Mouse (Mus musculus) heart, embryonic 14.5 days (tissue): ENCODE data around the gene Fgfr2. TPM values are rescaled to one million over a fixed set of nuclear protein-coding genes. Genes with fewer than 3 reads are reported as not detected.
"Not testable (repeated sequence)": the region's sequence is repeated elsewhere in the genome, so short reads cannot be mapped to it uniquely, and the experiment has no call there.

Experiments used
- ATAC-seq: fragments of 200-750 bp; cut with Nextera tagmentation; 2 replicates; pipeline ENCODE4 v1.8.0; 2017; ENCODE audit warnings: low read depth, moderate TSS enrichment; ENCODE audit not compliant: insufficient number of reproducible peaks, insufficient read depth, low FRiP score
- H3K27ac ChIP-seq, 2 experiments: fragments of 200-500 bp in 1 of 2; fragments of 300-500 bp in 1 of 2; sonication (generic) in 1 of 2; replicated peaks in 1 of 2; 2 replicates each; pipeline ENCODE4 v1.5.1; 2012 to 2014; ENCODE audit warnings: low read depth in 2 of 2, low read length in 2 of 2, control low read depth in 1 of 2, mild to moderate bottlenecking in 1 of 2, mixed read lengths in 1 of 2; ENCODE audit not compliant: control insufficient read depth in 1 of 2, insufficient read depth in 1 of 2
- H3K27me3 ChIP-seq: fragments of 300-500 bp; sonication (generic); 2 replicates; pipeline ENCODE4 v1.6.1; 2014; ENCODE audit warnings: mild to moderate bottlenecking, low read length, control low read depth; ENCODE audit not compliant: control insufficient read depth, insufficient read depth
- H3K36me3 ChIP-seq: fragments of 300-500 bp; sonication (generic); 2 replicates; pipeline ENCODE4 v1.6.1; 2014; ENCODE audit warnings: mild to moderate bottlenecking, control low read depth, low read length, mixed read lengths; ENCODE audit not compliant: control insufficient read depth, insufficient read depth
- H3K4me1 ChIP-seq, 2 experiments: fragments of 200-500 bp in 1 of 2; fragments of 300-500 bp in 1 of 2; sonication (generic) in 1 of 2; 2 replicates each; pipeline ENCODE4 v1.6.1; 2012 to 2014; ENCODE audit warnings: low read length in 2 of 2, control low read depth in 1 of 2, mixed read lengths in 1 of 2; ENCODE audit not compliant: control insufficient read depth in 2 of 2, insufficient read depth in 2 of 2
- H3K4me2 ChIP-seq: fragments of 300-500 bp; sonication (generic); 2 replicates; pipeline ENCODE4 v1.6.1; 2014; ENCODE audit warnings: mild to moderate bottlenecking, low read length
- H3K4me3 ChIP-seq, 2 experiments: fragments of 200-500 bp in 1 of 2; fragments of 300-500 bp in 1 of 2; sonication (generic) in 1 of 2; 2 replicates each; pipeline ENCODE4 v1.5.1; 2012 to 2014; ENCODE audit warnings: low read length in 2 of 2, mild to moderate bottlenecking in 2 of 2, control low read depth in 1 of 2, low read depth in 1 of 2, moderate library complexity in 1 of 2; ENCODE audit not compliant: control insufficient read depth in 1 of 2, insufficient read depth in 1 of 2
- H3K9ac ChIP-seq: fragments of 300-500 bp; sonication (generic); 2 replicates; pipeline ENCODE4 v1.6.1; 2014; ENCODE audit warnings: mild to moderate bottlenecking, low read length
- H3K9me3 ChIP-seq: fragments of 300-500 bp; sonication (generic); 2 replicates; pipeline ENCODE4 v1.6.1; 2016; ENCODE audit warnings: low read length, control low read depth; ENCODE audit not compliant: control insufficient read depth
- WGBS: fragments of 180-500 bp; shearing (Covaris S2); extraction: QIAGEN DNeasy Blood & Tissue Kit; methylation state at CpG from one replicate; pipeline ENCODE4 v1.1.7; 2014; 5-methylcytosine and 5-hydroxymethylcytosine counted together
- polyA plus RNA-seq: library from polyadenylated mRNA; unstranded; fragments of >200 nt; fragmentation: Nextera tagmentation; extraction: Ambion mirVana; gene quantifications from 2 replicates; pipeline ENCODE4 v1.2.1, GENCODE M21; 2014

The Fgfr2 gene
- polyA plus RNA-seq, 1 experiment from 2014 or later = 22.4 TPM

DNA sequence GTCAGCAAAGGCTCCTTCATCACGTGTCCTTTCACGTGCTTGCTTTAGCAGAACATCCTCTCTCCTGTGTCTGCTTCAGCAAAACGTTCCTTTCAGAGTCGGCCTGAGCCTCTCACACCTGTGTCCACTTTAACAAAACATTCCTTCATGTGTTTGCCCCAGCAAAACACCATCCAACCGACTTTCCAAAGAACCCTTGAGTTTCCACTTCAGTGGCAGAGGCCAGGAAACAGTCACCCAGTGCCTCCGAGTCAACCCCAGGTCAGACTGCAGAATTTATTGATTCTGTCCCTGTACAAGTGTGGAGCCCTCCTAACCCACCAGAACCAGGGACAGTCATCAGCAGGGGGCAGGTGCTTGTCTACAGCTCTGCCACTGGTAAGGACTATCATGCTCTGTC is 460.3 kb downstream of the Fgfr2 start:
- H3K27me3 ChIP-seq, H3K4me3 ChIP-seq, H3K4me2 ChIP-seq, H3K9ac ChIP-seq, H3K36me3 ChIP-seq, ATAC-seq, H3K9me3 ChIP-seq, H3K27ac ChIP-seq: not testable (repeated sequence)
- WGBS = 64% methylated on average over 6 of the region's 6 CpGs
- H3K4me1 ChIP-seq = peaks cover 38 to 46% of the 10 kb centered on the region in 2 experiments

DNA sequence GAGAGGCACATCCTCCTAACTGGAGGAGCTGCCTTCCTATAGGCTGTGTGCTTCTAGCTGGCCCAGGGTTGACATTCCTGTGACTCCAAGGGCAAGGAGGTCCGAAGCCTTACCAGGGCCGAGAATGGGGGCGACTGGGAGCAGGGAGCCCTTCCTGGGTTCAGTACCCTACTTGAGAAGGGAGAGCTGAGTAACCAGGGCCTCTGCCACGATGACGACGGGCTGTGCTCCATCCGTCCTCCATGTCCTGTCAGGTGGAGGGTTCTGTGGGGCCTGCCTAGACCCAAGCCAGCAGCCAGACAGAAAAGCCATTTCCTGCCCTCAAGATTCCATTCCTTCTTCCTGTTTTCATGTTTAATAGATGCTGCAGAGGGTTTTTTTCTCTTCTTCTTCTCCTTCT is 463.5 kb downstream of the Fgfr2 start:
- ATAC-seq = no peak
- no peak overlapping the region for H3K4me3 ChIP-seq
- no peaks in the 10 kb centered on the region for H3K9me3 ChIP-seq
- no peak overlapping the region; the same call in 1 of the 2 replicates for H3K9ac ChIP-seq
- 51% methylated on average over 7 of the region's 7 CpGs for WGBS
- H3K27me3 ChIP-seq = no peaks in the 10 kb centered on the region
- H3K4me2 ChIP-seq = no peak overlapping the region
- no peaks in the 10 kb centered on the region for H3K36me3 ChIP-seq
- peaks cover 45 to 54% of the 10 kb centered on the region in 2 experiments for H3K4me1 ChIP-seq
- H3K27ac ChIP-seq = peak overlapping the region in 1 of 2 experiments; percentile 34; a peak in 1 of 4 replicates

DNA sequence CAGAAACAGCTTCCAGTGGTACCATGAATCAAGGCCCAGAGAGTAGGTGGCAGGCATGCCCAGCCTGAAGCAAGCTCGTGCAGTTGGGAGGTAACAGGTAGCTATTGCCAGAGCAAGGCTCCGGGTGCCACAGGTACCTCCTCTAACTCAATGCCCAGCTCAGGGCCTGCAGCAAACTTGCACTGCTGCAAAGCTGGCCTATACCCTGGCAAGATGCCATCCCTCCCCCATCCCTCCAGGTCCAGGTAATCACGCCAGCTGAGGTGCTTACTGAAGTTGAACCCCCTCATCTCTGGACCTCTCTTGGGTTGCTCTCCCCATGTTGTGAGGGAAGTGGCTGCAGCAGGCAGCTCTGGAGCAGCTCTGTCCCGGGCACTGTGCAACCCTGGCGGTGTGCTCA is 464.5 kb downstream of the Fgfr2 start:
- no peak for ATAC-seq
- no peak overlapping the region for H3K4me2 ChIP-seq
- H3K27ac ChIP-seq = peak overlapping the region in 1 of 2 experiments; percentile 46; a peak in 3 of 4 replicates
- no peaks in the 10 kb centered on the region for H3K27me3 ChIP-seq
- H3K9ac ChIP-seq = no peak overlapping the region
- whole genome bisulfite sequencing = 79% methylated on average over 5 of the region's 5 CpGs
- H3K4me1 ChIP-seq = peaks cover 45 to 62% of the 10 kb centered on the region in 2 experiments
- H3K36me3 ChIP-seq = no peaks in the 10 kb centered on the region
- H3K4me3 ChIP-seq = no peak overlapping the region
- no peaks in the 10 kb centered on the region for H3K9me3 ChIP-seq

DNA sequence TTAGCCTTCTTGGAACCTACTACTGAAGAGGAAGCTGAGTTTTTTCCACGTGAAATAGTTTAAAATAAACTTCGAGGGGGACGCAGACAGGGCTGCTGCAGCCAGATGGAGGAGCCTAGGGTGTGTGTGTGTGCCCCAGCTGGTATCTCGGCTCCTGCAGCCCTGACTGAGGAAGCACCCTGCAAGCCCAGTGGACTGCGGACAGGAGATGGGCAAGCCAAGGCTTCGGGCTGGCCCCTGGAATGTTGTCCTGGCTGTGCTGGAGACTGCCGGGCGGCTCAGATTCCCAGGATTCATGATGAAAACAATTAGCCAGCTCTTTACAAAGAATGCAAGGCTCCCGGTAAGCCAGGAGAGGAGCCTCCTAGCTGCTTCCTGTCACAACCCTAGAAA is 465.1 kb downstream of the Fgfr2 start:
- no peak overlapping the region for H3K9ac ChIP-seq
- no peak overlapping the region for H3K4me2 ChIP-seq
- H3K9me3 ChIP-seq = no peaks in the 10 kb centered on the region
- ATAC-seq = no peak
- no peak overlapping the region for H3K4me3 ChIP-seq
- peak overlapping the region; percentile 38 to 46 for H3K27ac ChIP-seq
- H3K27me3 ChIP-seq = no peaks in the 10 kb centered on the region
- H3K4me1 ChIP-seq = peaks cover 43 to 58% of the 10 kb centered on the region in 2 experiments
- 4% methylated on average over 9 of the region's 9 CpGs for WGBS
- no peaks in the 10 kb centered on the region for H3K36me3 ChIP-seq

DNA sequence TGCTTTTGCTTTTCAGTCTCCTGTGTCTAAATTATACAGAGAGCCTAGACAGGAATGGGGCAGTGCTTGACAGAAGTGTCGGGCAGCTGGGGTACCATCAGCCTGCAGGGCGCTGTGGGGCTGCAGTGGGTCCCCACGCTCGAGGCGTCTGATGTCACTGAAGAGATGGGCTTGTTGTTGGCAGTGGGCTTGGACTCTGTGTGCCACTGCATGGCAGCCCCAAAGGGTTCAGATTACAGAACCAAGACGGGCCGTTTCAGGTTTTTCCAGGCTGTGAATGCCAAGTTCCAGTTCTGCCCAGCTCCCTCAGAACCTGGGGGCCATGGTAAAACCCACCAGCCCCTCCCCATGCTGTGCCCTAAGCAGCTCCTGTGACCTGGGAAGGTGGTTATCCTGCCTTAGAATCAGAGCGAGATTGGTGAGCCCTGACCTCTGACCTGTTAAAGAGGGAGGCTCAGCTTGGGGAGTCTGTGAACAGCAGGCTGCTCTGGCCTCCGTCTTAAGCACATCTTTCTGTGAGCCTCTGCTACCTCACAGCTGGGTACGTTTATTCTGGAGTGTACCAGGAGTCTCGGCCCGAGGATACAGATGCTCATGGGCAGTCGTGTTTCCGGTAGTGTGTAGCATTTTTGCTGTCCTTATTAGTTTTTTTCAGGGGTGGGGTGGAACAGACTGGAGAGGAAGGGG is 465.6 kb downstream of the Fgfr2 start:
- Histone ChIP-seq H3K4me1 (peaks cover 39 to 57% of the 10 kb centered on the region in 2 experiments), H3K36me3 (no peaks in the 10 kb centered on the region), H3K4me2 (no peak overlapping the region), H3K27me3 (no peaks in the 10 kb centered on the region), H3K9ac (no peak overlapping the region), H3K27ac (peak overlapping the region; percentile 38 to 46; a peak in 3 of 4 replicates), H3K4me3 (no peak overlapping the region), H3K9me3 (no peaks in the 10 kb centered on the region)
- no peak for ATAC-seq
- WGBS = 54% methylated on average over 14 of the region's 14 CpGs

DNA sequence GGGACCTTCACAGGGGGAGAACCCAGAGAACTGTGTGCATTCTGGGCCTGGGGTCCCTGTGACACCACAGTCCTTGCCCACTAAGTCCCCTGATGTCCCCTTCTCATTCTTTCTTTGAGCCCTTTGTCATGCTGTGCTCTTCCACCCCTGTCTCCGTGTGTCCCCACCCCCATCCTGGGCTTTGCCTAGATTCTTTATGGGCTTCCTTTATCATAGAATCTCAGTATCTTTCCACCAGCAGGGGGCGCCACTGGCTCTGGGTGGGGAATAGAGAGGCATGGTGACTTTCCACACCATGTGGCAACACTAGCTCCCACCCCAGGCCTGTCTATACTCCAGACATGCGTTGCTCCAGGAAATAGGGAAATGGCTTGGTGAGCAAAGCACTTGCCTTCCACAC is 466.6 kb downstream of the Fgfr2 start:
- H3K36me3 ChIP-seq = no peaks in the 10 kb centered on the region
- peak overlapping the region; percentile 47; the same call in 1 of the 2 replicates for H3K9ac ChIP-seq
- H3K4me2 ChIP-seq = no peak overlapping the region
- 9% methylated on average over 3 of the region's 3 CpGs for WGBS
- peaks cover 32 to 52% of the 10 kb centered on the region in 2 experiments for H3K4me1 ChIP-seq
- no peaks in the 10 kb centered on the region for H3K9me3 ChIP-seq
- no peak overlapping the region for H3K4me3 ChIP-seq
- no peaks in the 10 kb centered on the region for H3K27me3 ChIP-seq
- ATAC-seq = no peak
- H3K27ac ChIP-seq = peak overlapping the region; percentile 6 to 53; a peak in 2 of 4 replicates

DNA sequence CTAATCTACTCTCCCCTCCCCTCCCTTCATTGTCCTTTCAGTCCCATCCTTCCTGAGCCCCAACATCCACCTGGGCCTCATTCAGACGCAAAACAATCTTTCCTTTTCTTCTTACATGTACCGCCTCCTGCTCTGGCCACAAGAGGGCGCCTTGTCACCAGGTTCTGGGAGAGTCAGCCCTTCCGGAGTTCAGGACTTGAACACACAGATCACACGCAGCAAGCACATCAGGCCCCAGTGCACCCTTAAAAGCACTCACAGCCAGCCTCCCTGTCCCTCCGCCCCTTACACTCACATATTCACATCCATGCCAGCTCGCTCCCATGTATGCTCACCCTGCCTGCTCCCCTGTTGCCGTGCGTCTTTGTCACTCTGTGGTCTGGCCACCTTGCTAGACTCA is 467.1 kb downstream of the Fgfr2 start:
- peak overlapping the region; percentile 6 to 53; a peak in 2 of 4 replicates for H3K27ac ChIP-seq
- no peak overlapping the region for H3K4me3 ChIP-seq
- H3K36me3 ChIP-seq = no peaks in the 10 kb centered on the region
- H3K4me2 ChIP-seq = no peak overlapping the region
- no peaks in the 10 kb centered on the region for H3K27me3 ChIP-seq
- no peaks in the 10 kb centered on the region for H3K9me3 ChIP-seq
- H3K9ac ChIP-seq = peak overlapping the region; percentile 47; the same call in 1 of the 2 replicates
- WGBS = 16% methylated on average over 9 of the region's 9 CpGs
- peak; percentile 67 for ATAC-seq
- peaks cover 27 to 47% of the 10 kb centered on the region in 2 experiments for H3K4me1 ChIP-seq
